Mouse (Mus musculus) midbrain, embryonic 13.5 days (tissue): Measurements from ENCODE around the gene Prdx5. TPM values are rescaled to one million over a fixed set of nuclear protein-coding genes. Genes with fewer than 3 reads are reported as not detected.

Experiments used
- ATAC-seq: fragments of 200-750 bp; cut with Nextera tagmentation; 2 replicates; pipeline ENCODE4 v1.8.0; 2017; ENCODE audit warnings: mild to moderate bottlenecking, moderate TSS enrichment, moderate library complexity
- H3K27ac ChIP-seq: fragments of 300-500 bp; sonication (generic); 2 replicates; pipeline ENCODE4 v1.5.1; 2015; ENCODE audit warnings: inconsistent platforms, mild to moderate bottlenecking, moderate library complexity
- H3K27me3 ChIP-seq: fragments of 300-500 bp; sonication (generic); 2 replicates; pipeline ENCODE4 v1.6.1; 2015; ENCODE audit warnings: mild to moderate bottlenecking, inconsistent platforms
- H3K36me3 ChIP-seq: fragments of 300-500 bp; sonication (generic); 2 replicates; pipeline ENCODE4 v1.6.1; 2015; ENCODE audit warnings: mild to moderate bottlenecking, inconsistent platforms
- H3K4me1 ChIP-seq: fragments of 300-500 bp; sonication (generic); replicated peaks from 2 replicates; pipeline ENCODE4 v1.6.1; 2015; ENCODE audit warnings: inconsistent platforms
- H3K4me2 ChIP-seq: fragments of 300-500 bp; sonication (generic); replicated peaks from 2 replicates; pipeline ENCODE4 v1.6.1; 2015; ENCODE audit warnings: moderate library complexity, mild to moderate bottlenecking, inconsistent platforms
- H3K4me3 ChIP-seq: fragments of 300-500 bp; sonication (generic); replicated peaks from 2 replicates; pipeline ENCODE4 v1.5.1; 2015; ENCODE audit warnings: mild to moderate bottlenecking, inconsistent platforms
- H3K9ac ChIP-seq: fragments of 300-500 bp; sonication (generic); replicated peaks from 2 replicates; pipeline ENCODE4 v1.6.1; 2015; ENCODE audit warnings: mild to moderate bottlenecking, inconsistent platforms
- H3K9me3 ChIP-seq: fragments of 300-500 bp; sonication (generic); 2 replicates; pipeline ENCODE4 v1.6.1; 2016; ENCODE audit warnings: mild to moderate bottlenecking, inconsistent platforms
- WGBS: fragments of 180-500 bp; shearing (Covaris S2); methylation state at CpG from one replicate; pipeline ENCODE4 v1.1.7; 2015; 5-methylcytosine and 5-hydroxymethylcytosine counted together
- polyA plus RNA-seq: library from polyadenylated mRNA; unstranded; fragments of >200 nt; fragmentation: Nextera tagmentation; extraction: Ambion mirVana; gene quantifications from 2 replicates; pipeline ENCODE4 v1.2.1, GENCODE M21; 2015

The Prdx5 gene
- polyA plus RNA-seq, 1 experiment from 2014 or later: 231 TPM

DNA sequence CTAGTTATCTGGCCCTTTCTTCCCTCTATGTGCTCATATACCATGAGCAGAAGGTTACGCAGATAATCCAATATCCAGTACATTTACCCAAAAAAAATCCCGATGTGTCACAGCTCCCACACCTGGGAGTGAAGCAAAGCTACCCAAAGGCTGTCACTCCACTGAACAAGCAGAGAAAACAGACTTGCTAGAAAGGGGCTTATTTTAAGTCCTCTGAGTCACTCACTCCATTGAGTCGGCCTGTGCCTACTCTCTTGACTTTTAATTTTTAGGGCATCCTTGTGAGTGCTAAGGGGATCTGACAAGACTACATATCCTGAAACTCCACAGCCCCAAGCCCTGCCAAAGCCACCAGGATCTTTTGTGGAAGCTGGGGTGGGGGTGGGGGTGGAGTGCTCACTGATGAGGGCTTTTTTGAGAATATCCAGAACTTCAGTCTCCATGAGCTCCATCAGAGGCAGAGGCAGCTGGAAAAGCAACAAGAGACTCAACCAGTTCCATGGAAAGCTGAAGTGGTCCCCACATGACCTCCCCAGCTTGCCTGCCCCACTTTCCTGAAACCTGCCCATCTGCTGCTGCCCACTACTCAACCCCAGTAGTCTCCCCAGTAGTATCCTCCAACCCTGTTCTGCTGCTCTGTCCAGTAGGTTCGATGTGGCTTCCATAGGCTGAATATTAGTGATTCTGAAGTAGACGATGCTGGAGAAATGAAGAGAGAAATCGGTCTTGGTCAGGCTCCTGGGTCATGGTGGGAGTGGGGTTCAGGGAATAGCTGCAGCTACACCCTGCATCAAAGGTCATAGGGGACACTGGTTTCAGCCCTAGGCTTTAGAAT, 13.2 kb upstream of the Prdx5 start:
- WGBS: 62% methylated on average over 6 of the region's 6 CpGs
- no peak overlapping the region for H3K27ac ChIP-seq
- ATAC-seq: no peak
- H3K9ac ChIP-seq: no peak overlapping the region
- H3K9me3 ChIP-seq: no peaks in the 10 kb centered on the region
- H3K4me3 ChIP-seq: peak overlapping the region; percentile 77; the same call in 1 of the 2 replicates
- H3K27me3 ChIP-seq: peaks cover 57% of the 10 kb centered on the region
- no peak overlapping the region for H3K4me2 ChIP-seq
- H3K36me3 ChIP-seq: no peaks in the 10 kb centered on the region; the same call in 1 of the 2 replicates
- peaks cover 50% of the 10 kb centered on the region for H3K4me1 ChIP-seq

GRCm38 (mm10) chr19:6921647-6922567, 12.0 kb upstream of the Prdx5 start, which contains the start of gene Esrra:
TSS of gene Esrra (minus strand) at chr19:6921813.
- Histone ChIP-seq H3K4me3 (peak within 1 kb of the TSS; percentile 77), H3K4me1 (peaks cover 47% of the 10 kb centered on the region)
- under 1% methylated on average over 57 of the region's 66 CpGs for WGBS

GRCm38 (mm10) chr19:6920741-6921636, 11.1 kb upstream of the Prdx5 start:
- Histone ChIP-seq H3K9ac (peak overlapping the region; percentile 86), H3K27ac (peak overlapping the region; percentile 91), H3K4me2 (peak overlapping the region; percentile 79), H3K9me3 (no peaks in the 10 kb centered on the region), H3K36me3 (peaks cover 4% of the 10 kb centered on the region), H3K4me3 (peak overlapping the region; percentile 77), H3K27me3 (peaks cover 36% of the 10 kb centered on the region), H3K4me1 (peaks cover 42% of the 10 kb centered on the region)
- under 1% methylated on average over 39 of the region's 48 CpGs for WGBS
- ATAC-seq: peak; percentile 31

More at GRCm38 (mm10) chr19:6921647-6922567, 12.0 kb upstream of the Prdx5 start, which contains the start of gene Esrra:
- peak; percentile 94 for ATAC-seq
- H3K27me3 ChIP-seq: peaks cover 45% of the 10 kb centered on the region
- H3K9me3 ChIP-seq: no peaks in the 10 kb centered on the region
- peak within 1 kb of the TSS; percentile 79 for H3K4me2 ChIP-seq
- H3K36me3 ChIP-seq: no peaks in the 10 kb centered on the region; the same call in 1 of the 2 replicates
- peak within 1 kb of the TSS; percentile 91 for H3K27ac ChIP-seq
- H3K9ac ChIP-seq: peak within 1 kb of the TSS; percentile 86

GRCm38 (mm10) chr19:6919876-6920740, 10.2 kb upstream of the Prdx5 start:
- peak overlapping the region; percentile 77 for H3K4me3 ChIP-seq
- 0 out of 2 replicates have a peak, but pooled peaks have one; percentile 3 for ATAC-seq
- 0 out of 2 replicates have a peak overlapping the region, but pooled peaks have one; percentile 9 for H3K27ac ChIP-seq
- peaks cover 4% of the 10 kb centered on the region for H3K36me3 ChIP-seq
- 42% methylated on average over 8 of the region's 8 CpGs for WGBS
- H3K4me1 ChIP-seq: peaks cover 34% of the 10 kb centered on the region
- H3K27me3 ChIP-seq: peaks cover 27% of the 10 kb centered on the region
- peak overlapping the region; percentile 86 for H3K9ac ChIP-seq
- H3K9me3 ChIP-seq: no peaks in the 10 kb centered on the region
- H3K4me2 ChIP-seq: peak overlapping the region; percentile 79

DNA sequence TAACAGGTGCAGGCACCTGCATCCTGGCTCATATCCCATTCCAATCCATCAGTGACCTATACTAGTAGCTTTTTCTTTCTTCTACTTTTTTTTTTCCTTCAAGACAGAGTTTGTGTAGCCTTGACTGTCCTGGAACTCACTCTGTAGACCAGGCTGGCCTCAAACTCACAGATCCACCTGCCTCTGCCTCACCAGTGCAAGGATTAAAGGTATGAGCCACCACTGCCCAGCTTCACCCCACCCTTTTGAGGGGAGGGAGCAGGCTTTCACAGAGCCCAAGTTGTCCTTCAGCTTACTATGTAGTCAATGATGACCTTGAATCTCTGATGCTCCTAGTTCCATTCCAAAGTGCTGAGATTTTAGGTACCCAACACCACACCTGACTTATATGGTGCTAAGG, 9.5 kb upstream of the Prdx5 start:
- ATAC-seq: no peak
- peak overlapping the region; percentile 86 for H3K9ac ChIP-seq
- H3K4me3 ChIP-seq: no peak overlapping the region

DNA sequence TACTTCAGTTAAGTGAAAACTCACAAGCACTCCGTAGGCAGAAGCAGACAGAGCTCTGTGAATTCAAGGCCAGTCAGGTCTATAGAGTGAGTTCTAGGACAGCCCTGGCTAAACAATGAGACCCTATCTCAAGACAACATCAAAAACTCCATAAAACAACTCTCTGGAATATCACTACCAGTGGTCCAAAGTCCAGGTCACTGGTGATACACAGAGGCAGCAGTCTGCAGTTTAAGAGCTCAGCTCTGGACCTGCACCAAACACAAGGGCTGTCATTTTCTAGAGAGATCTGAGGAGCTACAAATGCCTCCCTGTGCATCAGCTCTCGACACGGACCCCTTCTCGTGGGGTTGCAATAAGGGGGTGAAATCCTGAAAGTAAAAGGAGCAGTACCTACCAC, 8.4 kb upstream of the Prdx5 start:
- peaks cover 17% of the 10 kb centered on the region for H3K36me3 ChIP-seq
- no peaks in the 10 kb centered on the region for H3K9me3 ChIP-seq
- peaks cover 28% of the 10 kb centered on the region for H3K4me1 ChIP-seq
- no peak overlapping the region for H3K9ac ChIP-seq
- WGBS: 97% methylated on average over 4 of the region's 4 CpGs
- no peak for ATAC-seq
- H3K27me3 ChIP-seq: peaks cover 10% of the 10 kb centered on the region
- no peak overlapping the region for H3K27ac ChIP-seq
- H3K4me2 ChIP-seq: no peak overlapping the region
- no peak overlapping the region for H3K4me3 ChIP-seq

More for the DNA sequence above, 9.5 kb upstream of the Prdx5 start:
- Histone ChIP-seq H3K27ac (no peak overlapping the region), H3K9me3 (no peaks in the 10 kb centered on the region), H3K36me3 (peaks cover 6% of the 10 kb centered on the region), H3K4me2 (peak overlapping the region; percentile 79), H3K4me1 (peaks cover 28% of the 10 kb centered on the region), H3K27me3 (peaks cover 20% of the 10 kb centered on the region)

- Histone ChIP-seq H3K27ac (no peak overlapping the region), H3K36me3 (peaks cover 35% of the 10 kb centered on the region), H3K9me3 (no peaks in the 10 kb centered on the region), H3K4me3 (no peak overlapping the region), H3K4me1 (peaks cover 26% of the 10 kb centered on the region), H3K9ac (no peak overlapping the region), H3K27me3 (no peaks in the 10 kb centered on the region), H3K4me2 (no peak overlapping the region)
- WGBS: 83% methylated on average over 4 of the region's 4 CpGs
- no peak for ATAC-seq
Observed at GRCm38 (mm10) chr19:6916496-6916895, 6.6 kb upstream of the Prdx5 start.

DNA sequence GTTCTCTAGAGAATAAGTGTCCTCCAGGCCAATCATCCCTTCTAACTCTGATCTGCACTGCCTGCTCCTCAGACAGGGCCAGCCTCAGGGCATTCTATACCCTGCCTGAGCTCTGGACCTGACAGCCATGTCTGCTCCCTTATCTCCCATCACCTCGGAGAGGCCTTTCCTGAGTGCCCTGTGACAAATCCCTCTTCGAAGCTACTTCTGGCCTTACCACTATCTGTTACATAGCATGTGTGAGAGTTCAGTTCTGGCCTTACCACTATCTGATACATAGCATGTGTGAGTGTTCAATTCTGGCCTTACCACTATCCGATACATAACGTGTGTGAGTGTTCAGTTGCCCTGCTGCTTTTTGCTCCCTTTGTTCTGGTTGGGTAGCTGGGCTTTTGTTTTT, 5.4 kb upstream of the Prdx5 start:
- H3K27me3 ChIP-seq: no peaks in the 10 kb centered on the region
- no peak overlapping the region for H3K4me2 ChIP-seq
- H3K9me3 ChIP-seq: no peaks in the 10 kb centered on the region
- no peak for ATAC-seq
- no peak overlapping the region for H3K4me3 ChIP-seq
- H3K9ac ChIP-seq: 0 out of 2 replicates have a peak overlapping the region, but pooled peaks have one; percentile 0
- H3K27ac ChIP-seq: no peak overlapping the region
- 88% methylated on average over 4 of the region's 4 CpGs for WGBS
- H3K4me1 ChIP-seq: peaks cover 27% of the 10 kb centered on the region
- peaks cover 41% of the 10 kb centered on the region for H3K36me3 ChIP-seq

DNA sequence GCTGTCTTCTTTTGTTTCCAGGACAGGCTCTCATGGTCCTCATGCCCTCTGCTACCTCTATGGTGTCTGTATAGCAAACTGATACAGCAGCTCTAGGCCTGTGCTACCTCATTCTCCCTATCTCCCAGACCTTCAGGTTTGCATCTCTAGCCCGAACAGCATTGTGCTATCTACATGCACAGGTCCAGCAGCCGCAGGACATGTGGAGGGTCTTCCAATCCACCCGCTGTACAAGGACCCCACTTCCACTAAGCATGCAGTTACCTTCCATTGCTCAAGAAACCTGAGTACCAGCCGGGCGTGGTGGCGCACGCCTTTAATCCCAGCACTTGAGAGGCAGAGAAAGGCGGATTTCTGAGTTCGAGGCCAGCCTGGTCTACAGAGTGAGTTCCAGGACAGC, 4.6 kb upstream of the Prdx5 start:
- 92% methylated on average over 9 of the region's 9 CpGs for WGBS
- Histone ChIP-seq H3K4me2 (no peak overlapping the region), H3K4me3 (no peak overlapping the region), H3K27ac (no peak overlapping the region; the same call in 1 of the 2 replicates), H3K9me3 (no peaks in the 10 kb centered on the region), H3K27me3 (no peaks in the 10 kb centered on the region), H3K36me3 (peaks cover 41% of the 10 kb centered on the region), H3K4me1 (peaks cover 20% of the 10 kb centered on the region), H3K9ac (no peak overlapping the region)
- no peak for ATAC-seq

- no peak overlapping the region for H3K4me3 ChIP-seq
- no peak overlapping the region for H3K9ac ChIP-seq
Observed at GRCm38 (mm10) chr19:6913991-6914390, 4.1 kb upstream of the Prdx5 start.

More at GRCm38 (mm10) chr19:6913991-6914390, 4.1 kb upstream of the Prdx5 start:
- Histone ChIP-seq H3K9me3 (no peaks in the 10 kb centered on the region), H3K36me3 (peaks cover 41% of the 10 kb centered on the region), H3K4me1 (peaks cover 17% of the 10 kb centered on the region), H3K27ac (no peak overlapping the region), H3K27me3 (no peaks in the 10 kb centered on the region), H3K4me2 (no peak overlapping the region)
- WGBS: 82% methylated on average over 11 of the region's 11 CpGs
- no peak for ATAC-seq
